Comparison of ENCODE assay signal across 31 mouse cellular contexts in genomic region chr4:132383455-132383854, GRCm38 (mm10). TPM values are rescaled to one million over a fixed set of nuclear protein-coding genes. Genes with fewer than 3 reads are reported as not detected.
DNase-seq lines count a peak whose midpoint lies in the region; ATAC-seq and TF ChIP-seq lines count a peak whose summit lies in the region.
"Had no signal": no experiment of that assay in that cellular context is flagged by ENCODE, and none has a peak within 500 bp of the region (broad histone marks: within the 10 kb centered on the region; RNA-seq: fewer than 3 reads in every experiment).

No protein-coding gene starts in this region.

- no peak for TF ChIP-seq CTCF in heart, adult 2 months (IDR thresholded peaks at IDR 0.05)
- TF ChIP-seq CTCF in lung, embryonic 14.5 days (IDR thresholded peaks at IDR 0.05; ENCODE audit: low read depth), result no peak
- TF ChIP-seq CTCF in lung, adult 2 months (IDR thresholded peaks at IDR 0.05; ENCODE audit: insufficient read depth, low read length), result no peak
- TF ChIP-seq CTCF in liver, postnatal 0 days (IDR thresholded peaks at IDR 0.05; ENCODE audit: low read depth), result no peak

- no peak for TF ChIP-seq EP300 in heart, adult 2 months (IDR thresholded peaks at IDR 0.05; ENCODE audit: insufficient read depth, low read depth, low read length)
- no peak for TF ChIP-seq EP300 in liver, postnatal 0 days (IDR thresholded peaks at IDR 0.05; ENCODE audit: low read depth)

- no peak overlapping the region for H3K4me2 ChIP-seq in lung, embryonic 14.5 days
- no peak overlapping the region for H3K4me2 ChIP-seq in liver, embryonic 12.5 days
- no peak overlapping the region for H3K4me2 ChIP-seq in liver, postnatal 0 days (ENCODE audit: low read depth, low read length)
- H3K4me2 ChIP-seq: embryonic facial prominence, embryonic 15.5 days; forebrain, embryonic 13.5 days; hindbrain, embryonic 15.5 days; kidney, embryonic 15.5 days; limb, embryonic 13.5 days; lung, embryonic 15.5 days; midbrain, embryonic 12.5 days; neural tube, embryonic 13.5 days had no signal

- peaks cover 20% of the 10 kb centered on the region for H3K4me1 ChIP-seq in heart, adult 2 months (ENCODE audit: control insufficient read depth, insufficient read depth, low read length)
- no peaks in the 10 kb centered on the region for H3K4me1 ChIP-seq in lung, embryonic 14.5 days (ENCODE audit: insufficient read depth)
- peaks cover 23% of the 10 kb centered on the region for H3K4me1 ChIP-seq in lung, adult 2 months (ENCODE audit: control insufficient read depth, insufficient read depth, low read length)
- peaks cover 38% of the 10 kb centered on the region for H3K4me1 ChIP-seq in liver, embryonic 12.5 days
- peaks cover 6% of the 10 kb centered on the region; the same call in 1 of the 2 replicates for H3K4me1 ChIP-seq in liver, postnatal 0 days (ENCODE audit: insufficient read depth)
- H3K4me1 ChIP-seq: embryonic facial prominence, embryonic 15.5 days; hindbrain, embryonic 10.5 days; hindbrain, embryonic 15.5 days; limb, embryonic 13.5 days; lung, embryonic 15.5 days; midbrain, embryonic 12.5 days had no signal

- ATAC-seq in lung, embryonic 14.5 days (ENCODE audit: insufficient read depth), result no peak
- no peak for ATAC-seq in liver, embryonic 12.5 days
- ATAC-seq in liver, postnatal 0 days, result no peak
- ATAC-seq in frontal cortex, adult (ENCODE audit: low TSS enrichment), result no peak
- ATAC-seq: CD4-positive, CD25-positive, alpha-beta regulatory T cell, adult 4 months; forebrain, embryonic 13.5 days; inflammation-experienced regulatory T-cells, adult 6 months had no signal

- H3K27ac ChIP-seq in heart, adult 2 months, result peak overlapping the region; percentile 12
- 0 out of 2 replicates have a peak overlapping the region, but pooled peaks have one; percentile 12 for H3K27ac ChIP-seq in lung, embryonic 14.5 days (ENCODE audit: low read depth)
- H3K27ac ChIP-seq in liver, embryonic 12.5 days, result peak overlapping the region; percentile 11; the same call in 1 of the 2 replicates
- H3K27ac ChIP-seq in liver, postnatal 0 days (ENCODE audit: low read depth), result peak overlapping the region; percentile 34; the same call in 1 of the 2 replicates
- H3K27ac ChIP-seq: embryonic facial prominence, embryonic 10.5 days; embryonic facial prominence, embryonic 15.5 days; forebrain, embryonic 13.5 days; hindbrain, embryonic 10.5 days; hindbrain, embryonic 15.5 days; kidney, embryonic 15.5 days; layer of hippocampus, adult 2 months; left cerebral cortex, adult 2 months; limb, embryonic 13.5 days; lung, embryonic 15.5 days; midbrain, embryonic 12.5 days; neural tube, embryonic 13.5 days; stomach, postnatal 0 days had no signal

- no peak overlapping the region for H3K4me3 ChIP-seq in heart, adult 2 months
- H3K4me3 ChIP-seq in lung, embryonic 14.5 days (ENCODE audit: low read depth, low read length), result no peak overlapping the region
- H3K4me3 ChIP-seq in lung, adult 2 months (replicated peaks; ENCODE audit: extremely low read depth, low read depth, low read length), result no peak overlapping the region
- no peak overlapping the region for H3K4me3 ChIP-seq in liver, embryonic 12.5 days
- no peak overlapping the region for H3K4me3 ChIP-seq in liver, postnatal 0 days (ENCODE audit: low read depth, low read length)
- H3K4me3 ChIP-seq: embryonic facial prominence, embryonic 10.5 days; embryonic facial prominence, embryonic 15.5 days; forebrain, embryonic 13.5 days; hindbrain, embryonic 10.5 days; hindbrain, embryonic 15.5 days; kidney, embryonic 15.5 days; layer of hippocampus, adult 2 months; left cerebral cortex, adult 2 months; limb, embryonic 13.5 days; lung, embryonic 15.5 days; midbrain, embryonic 12.5 days; neural tube, embryonic 13.5 days had no signal

- H3K9ac ChIP-seq in heart, adult 2 months (ENCODE audit: low read depth, low read length), result no peak overlapping the region
- no peak overlapping the region for H3K9ac ChIP-seq in lung, embryonic 14.5 days
- H3K9ac ChIP-seq in liver, embryonic 12.5 days, result no peak overlapping the region
- H3K9ac ChIP-seq in liver, postnatal 0 days (replicated peaks), result no peak overlapping the region
- H3K9ac ChIP-seq: embryonic facial prominence, embryonic 15.5 days; forebrain, embryonic 13.5 days; hindbrain, embryonic 15.5 days; kidney, embryonic 15.5 days; limb, embryonic 13.5 days; lung, embryonic 15.5 days; midbrain, embryonic 12.5 days; neural tube, embryonic 13.5 days had no signal

- no peaks in the 10 kb centered on the region for H3K27me3 ChIP-seq in heart, adult 2 months (ENCODE audit: control insufficient read depth, insufficient read depth, low read length)
- no peaks in the 10 kb centered on the region for H3K27me3 ChIP-seq in lung, embryonic 14.5 days (ENCODE audit: insufficient read depth, low read length)
- H3K27me3 ChIP-seq in liver, embryonic 12.5 days (replicated peaks), result no peaks in the 10 kb centered on the region
- no peaks in the 10 kb centered on the region for H3K27me3 ChIP-seq in liver, postnatal 0 days (ENCODE audit: insufficient read depth, low read length)
- H3K27me3 ChIP-seq: embryonic facial prominence, embryonic 15.5 days; forebrain, embryonic 13.5 days; hindbrain, embryonic 15.5 days; kidney, embryonic 15.5 days; limb, embryonic 13.5 days; lung, embryonic 15.5 days; midbrain, embryonic 12.5 days; neural tube, embryonic 13.5 days had no signal

- TF ChIP-seq POLR2A in heart, adult 2 months (IDR thresholded peaks at IDR 0.05; ENCODE audit: insufficient read depth, low read depth, low read length), result no peak
- TF ChIP-seq POLR2A in lung, adult 2 months (IDR thresholded peaks at IDR 0.05; ENCODE audit: borderline replicate concordance, extremely low read depth, low read depth, low read length), result no peak

- WGBS in heart, adult 2 months, result 45% methylated on average over 3 of the region's 3 CpGs
- 73% methylated on average over 3 of the region's 3 CpGs for WGBS in lung, embryonic 14.5 days
- WGBS in lung, adult 2 months, result 65% methylated on average over 3 of the region's 3 CpGs
- 50% methylated on average over 3 of the region's 3 CpGs for WGBS in liver, embryonic 12.5 days (ENCODE audit: insufficient replicate concordance)
- 69% methylated on average over 3 of the region's 3 CpGs for WGBS in liver, postnatal 0 days (ENCODE audit: insufficient replicate concordance)

- intact Hi-C loops in heart, adult 2 months (cut with DNase I), result no loop called here

- no peaks in the 10 kb centered on the region for H3K79me2 ChIP-seq in heart, adult 2 months (replicated peaks; ENCODE audit: control insufficient read depth, insufficient read depth, low read length)

- H3K36me3 ChIP-seq in heart, adult 2 months (ENCODE audit: control insufficient read depth, insufficient read depth, low read length), result peaks cover 19% of the 10 kb centered on the region
- peaks cover 23% of the 10 kb centered on the region; the same call in 1 of the 2 replicates for H3K36me3 ChIP-seq in lung, embryonic 14.5 days (ENCODE audit: insufficient read depth)
- peaks cover 65% of the 10 kb centered on the region for H3K36me3 ChIP-seq in liver, embryonic 12.5 days
- H3K36me3 ChIP-seq in liver, postnatal 0 days (replicated peaks; ENCODE audit: insufficient read depth, low read length), result peaks cover 9% of the 10 kb centered on the region
- H3K36me3 ChIP-seq: hindbrain, embryonic 15.5 days had no signal

- DNase-seq in heart, adult 2 months, result peak in 1 of 2 experiments; percentile 44
- no peak for DNase-seq in heart, postnatal 4 days
- no peak for DNase-seq in lung, embryonic 14.5 days
- no peak for DNase-seq in lung, adult 2 months
- DNase-seq in liver, postnatal 0 days, result no peak
- DNase-seq in thymus, postnatal 0 days (ENCODE audit: low spot score), result no peak
- DNase-seq: adrenal gland, adult 2 months; cerebellum, adult 8-10 months; cerebellum, postnatal 25 days; kidney, adult 11 months; kidney, postnatal 36 days; right cerebral cortex, postnatal 4 days; thymus, adult 2 months; thymus, postnatal 4 days had no signal

- H3K9me3 ChIP-seq in lung, embryonic 14.5 days (ENCODE audit: low read depth, low read length), result no peaks in the 10 kb centered on the region
- no peaks in the 10 kb centered on the region for H3K9me3 ChIP-seq in liver, embryonic 12.5 days (replicated peaks)
- H3K9me3 ChIP-seq in liver, postnatal 0 days (ENCODE audit: low read length), result no peaks in the 10 kb centered on the region
- H3K9me3 ChIP-seq: embryonic facial prominence, embryonic 10.5 days; embryonic facial prominence, embryonic 15.5 days; forebrain, embryonic 13.5 days; hindbrain, embryonic 10.5 days; hindbrain, embryonic 15.5 days; kidney, embryonic 15.5 days; limb, embryonic 13.5 days; lung, embryonic 15.5 days; midbrain, embryonic 12.5 days; neural tube, embryonic 13.5 days had no signal

RNA-seq across cellular contexts. Expression of gene Rcc1, which starts 30.1 kb away (rescaled TPM):
- total RNA-seq in heart, adult 2 months (2021), result 1 to 10 TPM; 6.6 to 7.5 TPM
- 5.1 and 5.2 TPM in 2 replicates for polyA plus RNA-seq in heart, adult 2 months (2012; rRNA removed)
- 10 to 100 TPM; 25.1 to 25.3 TPM for total RNA-seq in heart, postnatal 4 days (2021)
- 67.5 and 77.0 TPM in 2 replicates for polyA plus RNA-seq in lung, embryonic 14.5 days (2014; fragmentation: Nextera tagmentation; extraction: Ambion mirVana)
- 3.9 and 5.3 TPM in 2 replicates for polyA plus RNA-seq in lung, adult 2 months (2012; rRNA removed)
- 91.9 and 102 TPM in 2 replicates for polyA plus RNA-seq in liver, embryonic 12.5 days (2016; fragmentation: Nextera tagmentation; extraction: Ambion mirVana)
- 21.3 and 25.6 TPM in 2 replicates for polyA plus RNA-seq in liver, postnatal 0 days (2015; fragmentation: Nextera tagmentation; extraction: Ambion mirVana)
- 97.8 and 99.5 TPM in 2 replicates for polyA plus RNA-seq in thymus, postnatal 0 days (2015; fragmentation: Nextera tagmentation; extraction: Ambion mirVana)

RNA-seq across cellular contexts. Expression of gene Phactr4, which starts 38.8 kb away (rescaled TPM):
- total RNA-seq in heart, adult 2 months (2021), result 10 to 100 TPM; 22.3 to 22.4 TPM
- polyA plus RNA-seq in heart, adult 2 months (2012; rRNA removed), result 8.7 and 10.1 TPM in 2 replicates
- total RNA-seq in heart, postnatal 4 days (2021), result 10 to 100 TPM; 30.2 to 37.6 TPM
- 23.3 and 23.9 TPM in 2 replicates for polyA plus RNA-seq in lung, embryonic 14.5 days (2014; fragmentation: Nextera tagmentation; extraction: Ambion mirVana)
- 11.3 and 13.4 TPM in 2 replicates for polyA plus RNA-seq in lung, adult 2 months (2012; rRNA removed)
- polyA plus RNA-seq in liver, embryonic 12.5 days (2016; fragmentation: Nextera tagmentation; extraction: Ambion mirVana), result 14.4 and 14.5 TPM in 2 replicates
- polyA plus RNA-seq in liver, postnatal 0 days (2015; fragmentation: Nextera tagmentation; extraction: Ambion mirVana), result 6.2 and 7.7 TPM in 2 replicates
- 7.0 and 7.8 TPM in 2 replicates for polyA plus RNA-seq in thymus, postnatal 0 days (2015; fragmentation: Nextera tagmentation; extraction: Ambion mirVana)

RNA-seq across cellular contexts. Expression of gene Trnau1ap, which starts 54.1 kb away (rescaled TPM):
- total RNA-seq in heart, adult 2 months (2021), result 10 to 100 TPM; 21.3 to 24.6 TPM
- 14.8 and 14.9 TPM in 2 replicates for polyA plus RNA-seq in heart, adult 2 months (2012; rRNA removed)
- 10 to 100 TPM; 33.5 to 39.1 TPM for total RNA-seq in heart, postnatal 4 days (2021)
- polyA plus RNA-seq in lung, embryonic 14.5 days (2014; fragmentation: Nextera tagmentation; extraction: Ambion mirVana), result 69.9 and 71.8 TPM in 2 replicates
- polyA plus RNA-seq in lung, adult 2 months (2012; rRNA removed), result 16.4 and 17.8 TPM in 2 replicates
- polyA plus RNA-seq in liver, embryonic 12.5 days (2016; fragmentation: Nextera tagmentation; extraction: Ambion mirVana), result 48.2 and 50.8 TPM in 2 replicates
- 30.4 and 33.8 TPM in 2 replicates for polyA plus RNA-seq in liver, postnatal 0 days (2015; fragmentation: Nextera tagmentation; extraction: Ambion mirVana)
- 53.2 and 55.1 TPM in 2 replicates for polyA plus RNA-seq in thymus, postnatal 0 days (2015; fragmentation: Nextera tagmentation; extraction: Ambion mirVana)
